Mouse (Mus musculus) liver, adult 2 months (tissue): ENCODE measurements around the gene Tyw1. TPM values are rescaled to one million over a fixed set of nuclear protein-coding genes. Genes with fewer than 3 reads are reported as not detected.

ENCODE experiments used
- DNase-seq: peaks from one replicate; pipeline ENCODE4 v3.0.0-alpha.2; 2011; ENCODE audit warnings: low read depth, low spot score; ENCODE audit errors: extremely low read depth
- H3K27ac ChIP-seq: fragments of 200-500 bp; replicated peaks from 2 replicates; pipeline ENCODE4 v1.5.1; 2012; ENCODE audit warnings: low read depth, mild to moderate bottlenecking, control low read depth, inconsistent platforms, low read length; ENCODE audit not compliant: insufficient read depth
- H3K27me3 ChIP-seq: fragments of 200-500 bp; 2 replicates; pipeline ENCODE4 v1.6.1; 2012; ENCODE audit warnings: mild to moderate bottlenecking, moderate library complexity, low read length, inconsistent platforms; ENCODE audit not compliant: control insufficient read depth, insufficient read depth
- H3K36me3 ChIP-seq: fragments of 200-500 bp; 2 replicates; pipeline ENCODE4 v1.6.1; 2012; ENCODE audit warnings: low read length, inconsistent platforms; ENCODE audit not compliant: control insufficient read depth, insufficient read depth
- H3K4me1 ChIP-seq: fragments of 200-500 bp; 2 replicates; pipeline ENCODE4 v1.6.1; 2011; ENCODE audit warnings: low read length; ENCODE audit not compliant: control insufficient read depth, insufficient read depth
- H3K4me3 ChIP-seq: fragments of 200-500 bp; 2 replicates; pipeline ENCODE4 v1.5.1; 2011; ENCODE audit warnings: low read depth, mild to moderate bottlenecking, control low read depth, low read length, moderate library complexity; ENCODE audit not compliant: insufficient read depth
- H3K79me2 ChIP-seq: fragments of 200-500 bp; 2 replicates; pipeline ENCODE4 v1.6.1; 2012; ENCODE audit warnings: inconsistent platforms, mild to moderate bottlenecking, low read length, moderate library complexity; ENCODE audit not compliant: control insufficient read depth, insufficient read depth
- H3K9ac ChIP-seq: fragments of 200-500 bp; 2 replicates; pipeline ENCODE4 v1.6.1; 2012; ENCODE audit warnings: low read depth, mild to moderate bottlenecking, control low read depth, inconsistent platforms, low read length
- CTCF ChIP-seq: fragments of 200-500 bp; IDR thresholded peaks from 2 replicates; pipeline ENCODE4 v1.5.1; 2011; ENCODE audit warnings: low read depth, low read length, control low read depth
- POLR2A ChIP-seq: fragments of 200-500 bp; IDR thresholded peaks from 2 replicates; pipeline ENCODE4 v1.6.1; 2011; ENCODE audit warnings: low read length, control low read depth; ENCODE audit not compliant: insufficient read depth; ENCODE audit errors: extremely low read depth
- WGBS: fragments of 180-500 bp; shearing (Covaris S2); methylation state at CpG from one replicate; pipeline ENCODE4 v1.1.7; 2018; 5-methylcytosine and 5-hydroxymethylcytosine counted together
- polyA plus RNA-seq: library from polyadenylated mRNA; depleted of rRNA; stranded (reverse); fragments of >200 nt; gene quantifications from 2 replicates; pipeline ENCODE4 v1.2.3, GENCODE M21; 2012
- total RNA-seq: library from RNA; depleted of rRNA; stranded (reverse); fragments of >200 nt; gene quantifications from 2 replicates; pipeline ENCODE4 v1.2.3, GENCODE M21; 2014

Gene Tyw1
- total and polyA plus RNA-seq, 2 experiments: 8.0 to 13.3 TPM

DNA sequence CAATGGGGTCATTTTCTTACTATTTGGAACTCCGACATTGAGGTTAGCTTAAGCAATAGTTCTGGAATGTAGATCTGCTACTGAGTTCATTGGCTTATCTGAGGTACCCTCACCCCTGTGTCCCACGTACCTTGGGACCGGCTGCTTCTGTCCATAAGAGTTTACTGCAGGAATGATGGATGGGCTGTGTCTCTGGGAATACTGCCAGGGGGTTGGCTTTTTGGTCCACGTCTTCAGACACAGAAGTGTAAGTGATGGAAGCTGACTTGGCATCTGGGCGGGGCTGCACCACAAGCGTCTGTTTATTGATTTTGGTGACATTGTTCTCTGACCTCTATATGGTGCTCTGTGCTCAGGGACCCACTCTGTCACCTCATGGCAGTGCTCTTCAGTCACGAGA lies 55.4 kb downstream of the Tyw1 start:
- no peak for DNase-seq
- Histone ChIP-seq H3K36me3 (no peaks in the 10 kb centered on the region; the same call in 1 of the 2 replicates), H3K79me2 (no peaks in the 10 kb centered on the region), H3K9ac (no peak overlapping the region), H3K4me3 (no peak overlapping the region), H3K27ac (no peak overlapping the region), H3K27me3 (no peaks in the 10 kb centered on the region), H3K4me1 (no peaks in the 10 kb centered on the region)
- WGBS: 82% methylated on average over 7 of the region's 7 CpGs
- TF ChIP-seq POLR2A: no peak
- TF ChIP-seq CTCF: no peak

DNA sequence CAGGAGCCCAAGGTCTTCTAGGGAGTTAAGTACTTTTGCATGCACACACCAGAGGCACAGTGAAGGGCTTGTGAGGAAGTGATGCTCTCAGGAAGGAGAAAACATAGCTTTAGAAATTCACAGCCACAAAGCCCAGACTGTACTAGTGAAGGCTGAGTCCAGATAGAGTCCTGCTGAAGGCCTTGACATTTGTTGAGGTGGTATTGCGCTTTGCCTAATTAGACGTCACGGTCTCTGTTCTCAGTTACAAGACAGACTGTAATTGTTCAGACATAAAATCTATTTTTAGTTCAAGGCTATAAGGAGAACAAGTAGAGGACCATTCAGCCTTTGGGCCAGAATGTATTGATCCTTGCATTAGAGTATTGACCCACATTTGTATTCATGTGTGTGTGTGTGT lies 58.1 kb downstream of the Tyw1 start:
- Histone ChIP-seq H3K27me3 (no peaks in the 10 kb centered on the region), H3K4me1 (no peaks in the 10 kb centered on the region), H3K27ac (no peak overlapping the region), H3K9ac (no peak overlapping the region), H3K36me3 (no peaks in the 10 kb centered on the region; the same call in 1 of the 2 replicates), H3K4me3 (no peak overlapping the region), H3K79me2 (no peaks in the 10 kb centered on the region)
- DNase-seq: no peak
- TF ChIP-seq CTCF (no peak), POLR2A (no peak)
- 90% methylated on average over 3 of the region's 3 CpGs for WGBS

DNA sequence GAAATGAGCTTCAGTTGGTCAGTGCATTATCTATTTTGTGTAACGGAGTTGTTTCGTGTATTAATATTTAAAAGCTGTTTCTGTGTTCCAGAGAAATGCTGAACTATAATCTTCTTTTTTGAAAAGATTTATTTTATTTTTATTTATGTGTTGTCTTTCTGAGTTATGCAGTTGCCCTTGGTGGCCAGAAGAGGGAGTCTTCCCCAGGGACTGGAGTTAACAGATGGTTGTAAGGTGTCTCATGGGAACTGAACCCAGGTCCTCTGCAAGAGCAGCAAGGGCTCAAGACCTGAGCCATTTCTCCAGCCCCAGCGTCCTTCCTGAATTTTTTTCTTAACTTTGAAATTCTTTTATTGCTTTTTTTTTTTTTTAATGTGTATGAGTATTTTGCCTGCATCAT lies 59.5 kb downstream of the Tyw1 start:
- Histone ChIP-seq H3K36me3 (no peaks in the 10 kb centered on the region; the same call in 1 of the 2 replicates), H3K4me3 (no peak overlapping the region), H3K27me3 (no peaks in the 10 kb centered on the region), H3K4me1 (no peaks in the 10 kb centered on the region), H3K9ac (no peak overlapping the region), H3K27ac (no peak overlapping the region), H3K79me2 (no peaks in the 10 kb centered on the region)
- TF ChIP-seq CTCF: no peak
- no peak for TF ChIP-seq POLR2A
- WGBS: 98% methylated on average over 3 of the region's 3 CpGs
- no peak for DNase-seq

DNA sequence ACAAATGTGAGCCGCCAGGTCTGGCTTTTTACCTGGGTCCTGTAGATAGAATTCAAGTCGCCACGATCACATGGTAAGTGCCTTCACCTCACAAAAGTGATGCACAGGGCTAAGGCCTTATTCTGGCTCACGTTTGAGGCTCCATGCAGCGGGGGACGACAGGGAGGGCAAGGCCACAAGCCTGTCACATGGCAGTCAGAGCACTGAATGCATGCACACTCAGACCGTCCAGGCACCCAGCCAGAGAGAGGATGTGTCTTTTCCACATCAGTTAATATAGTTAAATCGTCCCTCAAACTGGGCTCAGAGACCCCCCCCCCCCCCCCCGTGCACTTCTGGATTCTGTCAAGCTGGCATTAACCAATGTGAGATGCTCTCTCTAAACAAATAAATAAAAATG lies 60.9 kb downstream of the Tyw1 start:
- Histone ChIP-seq H3K4me1 (no peaks in the 10 kb centered on the region), H3K9ac (no peak overlapping the region), H3K79me2 (no peaks in the 10 kb centered on the region), H3K27ac (no peak overlapping the region), H3K27me3 (no peaks in the 10 kb centered on the region), H3K4me3 (no peak overlapping the region), H3K36me3 (no peaks in the 10 kb centered on the region)
- TF ChIP-seq POLR2A: no peak
- no peak for TF ChIP-seq CTCF
- DNase-seq: no peak
- WGBS: 89% methylated on average over 9 of the region's 9 CpGs

DNA sequence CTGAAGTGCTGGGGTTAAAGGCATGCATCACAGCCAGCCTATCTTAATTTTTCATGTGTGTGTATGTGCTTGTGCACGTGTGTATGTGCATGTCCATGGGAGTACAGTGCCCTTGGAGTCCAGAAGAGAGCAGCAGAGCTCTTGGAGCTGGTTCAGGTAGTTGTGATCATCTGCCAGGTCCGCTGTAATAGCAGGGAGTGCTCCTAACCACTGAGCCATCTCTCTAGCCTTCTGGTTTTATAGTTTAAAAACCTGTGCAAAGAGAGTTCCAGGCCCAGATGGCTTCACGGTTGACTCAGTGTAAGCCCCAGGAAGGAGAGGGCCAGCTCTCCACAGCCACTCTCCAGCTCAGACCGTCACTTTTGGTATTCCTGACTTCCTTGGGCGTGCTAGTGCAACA lies 64.4 kb downstream of the Tyw1 start:
- Histone ChIP-seq H3K9ac (no peak overlapping the region), H3K4me1 (no peaks in the 10 kb centered on the region), H3K79me2 (no peaks in the 10 kb centered on the region), H3K27ac (no peak overlapping the region), H3K27me3 (no peaks in the 10 kb centered on the region), H3K4me3 (no peak overlapping the region), H3K36me3 (no peaks in the 10 kb centered on the region)
- no peak for DNase-seq
- WGBS: 97% methylated on average over 5 of the region's 5 CpGs
- TF ChIP-seq POLR2A (no peak), CTCF (no peak)

DNA sequence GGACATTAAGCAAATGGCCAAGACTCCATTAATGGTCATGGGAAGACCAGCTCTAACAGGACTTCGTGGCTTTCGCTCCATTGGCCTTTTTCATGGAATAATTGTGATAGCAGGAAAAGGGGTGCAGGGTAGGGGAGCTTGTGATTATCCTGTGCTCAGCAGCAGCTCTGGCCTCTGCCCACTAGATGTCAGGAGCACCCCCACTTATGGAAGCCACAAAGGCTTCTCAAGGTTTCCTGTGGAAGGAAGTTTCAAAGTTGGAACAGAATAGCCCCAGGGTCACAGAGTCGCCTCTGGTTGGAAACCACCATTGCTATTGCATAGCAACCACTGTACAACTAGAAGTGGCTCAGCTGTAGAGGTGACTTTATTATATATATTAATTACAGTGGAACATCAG lies 65.1 kb downstream of the Tyw1 start:
- Histone ChIP-seq H3K27me3 (no peaks in the 10 kb centered on the region), H3K9ac (no peak overlapping the region), H3K27ac (no peak overlapping the region), H3K79me2 (no peaks in the 10 kb centered on the region), H3K36me3 (no peaks in the 10 kb centered on the region), H3K4me1 (no peaks in the 10 kb centered on the region), H3K4me3 (no peak overlapping the region)
- DNase-seq: no peak
- WGBS: 82% methylated on average over 3 of the region's 3 CpGs
- TF ChIP-seq CTCF (peak; percentile 41; the same call in 1 of the 2 replicates), POLR2A (no peak)
